Mouse (Mus musculus) thymus, adult 2 months (tissue): ENCODE measurements around the gene Cenpv. TPM values are rescaled to one million over a fixed set of nuclear protein-coding genes. Genes with fewer than 3 reads are reported as not detected.
A peak's percentile ranks its signal among the peaks of the same experiment; 100 is the strongest.
"Not testable (repeated sequence)": the region's sequence is repeated elsewhere in the genome, so short reads cannot be mapped to it uniquely, and the experiment has no call there.

Experiments used
- DNase-seq: peaks from one replicate; pipeline ENCODE4 v3.0.0; 2021
- H3K27ac ChIP-seq: fragments of 200-500 bp; 2 replicates; pipeline ENCODE4 v1.5.1; 2012; ENCODE audit warnings: low read length, control low read depth; ENCODE audit not compliant: control insufficient read depth, insufficient read depth
- H3K27me3 ChIP-seq: fragments of 200-500 bp; 2 replicates; pipeline ENCODE4 v1.6.1; 2012; ENCODE audit warnings: mild to moderate bottlenecking, low read length, moderate library complexity, mixed read lengths; ENCODE audit not compliant: control insufficient read depth, insufficient read depth
- H3K36me3 ChIP-seq: fragments of 200-500 bp; 2 replicates; pipeline ENCODE4 v1.6.1; 2012; ENCODE audit warnings: mild to moderate bottlenecking, low read length, moderate library complexity; ENCODE audit not compliant: control insufficient read depth, insufficient read depth
- H3K4me1 ChIP-seq: fragments of 200-500 bp; replicated peaks from 2 replicates; pipeline ENCODE4 v1.6.1; 2012; ENCODE audit warnings: low read length; ENCODE audit not compliant: control insufficient read depth, insufficient read depth
- H3K4me3 ChIP-seq: fragments of 200-500 bp; 2 replicates; pipeline ENCODE4 v1.5.1; 2012; ENCODE audit warnings: mild to moderate bottlenecking, low read length, control low read depth, moderate library complexity; ENCODE audit not compliant: control insufficient read depth, insufficient read depth
- CTCF ChIP-seq: fragments of 200-500 bp; IDR thresholded peaks from 2 replicates; pipeline ENCODE4 v1.5.1; 2012; ENCODE audit warnings: mild to moderate bottlenecking, control low read depth, low read length, moderate library complexity, borderline replicate concordance; ENCODE audit not compliant: control insufficient read depth, poor library complexity, insufficient read depth; ENCODE audit errors: extremely low read depth
- POLR2A ChIP-seq: fragments of 200-500 bp; IDR thresholded peaks from 2 replicates; pipeline ENCODE4 v1.6.1; 2012; ENCODE audit warnings: mild to moderate bottlenecking, low read length, control low read depth, moderate library complexity; ENCODE audit not compliant: control insufficient read depth, poor library complexity, insufficient read depth; ENCODE audit errors: extremely low read depth
- WGBS: fragments of 180-500 bp; shearing (Covaris S2); methylation state at CpG from one replicate; pipeline ENCODE4 v1.1.7; 2018; 5-methylcytosine and 5-hydroxymethylcytosine counted together
- polyA plus RNA-seq: library from polyadenylated mRNA; depleted of rRNA; stranded (reverse); fragments of >200 nt; gene quantifications from 2 replicates; pipeline ENCODE4 v1.2.3, GENCODE M21; 2012

Cenpv gene
- polyA plus RNA-seq, 1 experiment, result 12.9 TPM

GRCm38 (mm10) chr11:62511444-62512202 is 27.4 kb downstream of the Cenpv start:
- no peak for DNase-seq
- Histone ChIP-seq H3K27me3 (no peaks in the 10 kb centered on the region), H3K4me1 (peaks cover 4% of the 10 kb centered on the region), H3K27ac (no peak overlapping the region), H3K36me3 (no peaks in the 10 kb centered on the region), H3K4me3 (no peak overlapping the region)
- WGBS, result 90% methylated on average over 13 of the region's 13 CpGs
- no peak for TF ChIP-seq POLR2A
- no peak for TF ChIP-seq CTCF

GRCm38 (mm10) chr11:62510956-62511355 is 28.1 kb downstream of the Cenpv start:
- no peak for TF ChIP-seq POLR2A
- TF ChIP-seq CTCF, result no peak
- WGBS, result 98% methylated on average over 5 of the region's 5 CpGs
- H3K4me1 ChIP-seq, result peaks cover 4% of the 10 kb centered on the region
- no peak for DNase-seq
- H3K4me3 ChIP-seq, result no peak overlapping the region
- no peaks in the 10 kb centered on the region for H3K27me3 ChIP-seq
- no peaks in the 10 kb centered on the region for H3K36me3 ChIP-seq
- no peak overlapping the region for H3K27ac ChIP-seq

- peaks cover 4% of the 10 kb centered on the region for H3K4me1 ChIP-seq
- H3K27me3 ChIP-seq, result no peaks in the 10 kb centered on the region
- no peaks in the 10 kb centered on the region for H3K36me3 ChIP-seq
- no peak for DNase-seq
- TF ChIP-seq POLR2A, result no peak
- TF ChIP-seq CTCF, result no peak
- no peak overlapping the region for H3K4me3 ChIP-seq
- WGBS, result 97% methylated on average over 3 of the region's 3 CpGs
- H3K27ac ChIP-seq, result no peak overlapping the region
Measured at GRCm38 (mm10) chr11:62509571-62509970, 29.5 kb downstream of the Cenpv start.

GRCm38 (mm10) chr11:62508816-62509215 is 30.2 kb downstream of the Cenpv start:
- 92% methylated on average over 5 of the region's 5 CpGs for WGBS
- DNase-seq, result not testable (repeated sequence)

GRCm38 (mm10) chr11:62508365-62508764 is 30.7 kb downstream of the Cenpv start:
- 98% methylated on average over 13 of the region's 13 CpGs for WGBS
- not testable (repeated sequence) for DNase-seq, H3K36me3 ChIP-seq, H3K27ac ChIP-seq, H3K4me3 ChIP-seq, H3K27me3 ChIP-seq, H3K4me1 ChIP-seq

More at GRCm38 (mm10) chr11:62508816-62509215, 30.2 kb downstream of the Cenpv start:
- H3K4me1 ChIP-seq, H3K36me3 ChIP-seq, H3K27me3 ChIP-seq, H3K4me3 ChIP-seq, H3K27ac ChIP-seq: not testable (repeated sequence)

- Histone ChIP-seq H3K27ac (peak overlapping the region; percentile 4; the same call in 1 of the 2 replicates), H3K36me3 (no peaks in the 10 kb centered on the region), H3K4me1 (peaks cover 4% of the 10 kb centered on the region), H3K27me3 (no peaks in the 10 kb centered on the region), H3K4me3 (no peak overlapping the region)
- WGBS, result 20% methylated on average over 4 of the region's 4 CpGs
- DNase-seq, result peak; percentile 7
- TF ChIP-seq POLR2A, result no peak
- no peak for TF ChIP-seq CTCF
Measured at GRCm38 (mm10) chr11:62507683-62508082, 31.4 kb downstream of the Cenpv start.

GRCm38 (mm10) chr11:62500529-62500928 is 38.5 kb downstream of the Cenpv start:
- Histone ChIP-seq H3K4me1 (peaks cover 6% of the 10 kb centered on the region), H3K36me3 (no peaks in the 10 kb centered on the region), H3K4me3 (no peak overlapping the region), H3K27me3 (no peaks in the 10 kb centered on the region), H3K27ac (no peak overlapping the region)
- no peak for TF ChIP-seq CTCF
- no peak for TF ChIP-seq POLR2A
- 93% methylated on average over 2 of the region's 2 CpGs for WGBS
- DNase-seq, result no peak

- TF ChIP-seq CTCF (no peak), POLR2A (no peak)
- no peaks in the 10 kb centered on the region for H3K36me3 ChIP-seq
- WGBS, result 97% methylated on average over 2 of the region's 2 CpGs
- no peak overlapping the region for H3K27ac ChIP-seq
- no peak overlapping the region for H3K4me3 ChIP-seq
- peaks cover 19% of the 10 kb centered on the region for H3K4me1 ChIP-seq
- H3K27me3 ChIP-seq, result no peaks in the 10 kb centered on the region
- DNase-seq, result no peak
Measured at GRCm38 (mm10) chr11:62498802-62499201, 40.3 kb downstream of the Cenpv start.
